Mouse (Mus musculus) ES-E14 (cell line): ENCODE measurements at regions not wholly inside any gene's neighbourhood (a gene's known extent, or its start where the extent isn't known, plus 50 kb on each side); places are given as distances from the start of the nearest gene placed in this dataset.

Experiments used
- CHD2 ChIP-seq: IDR thresholded peaks from 2 replicates; pipeline ENCODE4 v1.6.1; 2014; ENCODE audit warnings: mild to moderate bottlenecking, low read depth, low read length, inconsistent platforms
- HCFC1 ChIP-seq: IDR thresholded peaks from 2 replicates; pipeline ENCODE4 v1.6.1; 2012; ENCODE audit warnings: low read length, inconsistent platforms, borderline replicate concordance; ENCODE audit not compliant: insufficient read depth
- MAFK ChIP-seq: IDR thresholded peaks from 2 replicates; pipeline ENCODE4 v1.6.1; 2014; ENCODE audit warnings: mild to moderate bottlenecking, low read depth, low read length, inconsistent platforms; ENCODE audit not compliant: insufficient read depth

- TF ChIP-seq HCFC1 (no peak), MAFK (no peak), CHD2 (no peak)
Observed at GRCm38 (mm10) chr13:32411287-32411935, 72.9 kb upstream of the Gmds start.
